Comparison of ENCODE assay signal across 8 mouse cellular contexts in the genomic region with DNA sequence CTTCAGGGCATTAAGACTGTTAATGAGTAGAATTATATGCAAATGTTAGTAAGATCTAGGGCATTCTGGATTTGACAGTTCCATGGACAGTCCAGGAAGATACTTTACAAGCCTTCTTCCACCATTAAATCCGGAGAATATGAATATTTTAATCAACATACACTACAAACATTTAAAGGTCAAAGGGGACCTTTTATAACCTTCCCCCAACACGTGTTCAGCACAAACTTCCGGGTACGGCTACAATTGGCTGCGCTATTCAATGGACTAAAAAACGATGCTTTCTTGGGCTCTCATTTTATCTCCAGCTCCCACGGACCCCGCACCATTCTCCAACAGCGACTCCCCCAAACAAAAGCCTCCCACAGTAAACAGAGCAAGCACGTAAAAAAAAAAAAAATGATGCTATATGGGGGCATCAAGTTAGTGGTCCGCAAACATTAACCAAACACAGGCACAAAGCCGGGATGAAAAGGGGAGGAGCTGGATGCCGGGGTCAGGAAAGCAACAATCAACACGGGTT. TPM values are rescaled to one million over a fixed set of nuclear protein-coding genes. Genes with fewer than 3 reads are reported as not detected.
A peak's percentile ranks its signal among the peaks of the same experiment; 100 is the strongest.
DNase-seq lines count a peak whose midpoint lies in the region; ATAC-seq and TF ChIP-seq lines count a peak whose summit lies in the region.

No protein-coding gene starts in this region.

- peak; percentile 65 for DNase-seq in kidney, adult 2 months
- no peak for DNase-seq in kidney, postnatal 10 days
- peak; percentile 38 for DNase-seq in T-cell, adult 2 months (ENCODE audit: low spot score)
- no peak for DNase-seq in liver, embryonic 13.5 days
- peak; percentile 22 for DNase-seq in retina, postnatal 1 day
- no peak for DNase-seq in gastrocnemius, postnatal 36 days
- no peak for DNase-seq in frontal cortex, adult 2 months (ENCODE audit: extremely low spot score in 1 of 2, low spot score in 1 of 2)

- H3K9me3 ChIP-seq in liver, embryonic 13.5 days (replicated peaks) = no peaks in the 10 kb centered on the region

- under 1% methylated on average over 14 of the region's 14 CpGs for WGBS in kidney, adult 2 months
- 2% methylated on average over 14 of the region's 14 CpGs for WGBS in liver, embryonic 13.5 days (ENCODE audit: insufficient replicate concordance)

- H3K4me3 ChIP-seq in kidney, adult 2 months (ENCODE audit: insufficient read depth, low read depth, low read length) = peak overlapping the region; percentile 95
- peak overlapping the region; percentile 100 for H3K4me3 ChIP-seq in liver, embryonic 13.5 days (replicated peaks)

- H3K27ac ChIP-seq in kidney, adult 2 months (ENCODE audit: insufficient read depth, low read depth, low read length) = peak overlapping the region; percentile 95
- peak overlapping the region; percentile 93 for H3K27ac ChIP-seq in liver, embryonic 13.5 days

- TF ChIP-seq CTCF in kidney, adult 2 months (conservative IDR thresholded peaks at IDR 0.05; ENCODE audit: insufficient read depth, insufficient read length, low read depth, low read length) = no peak

- peaks cover 8% of the 10 kb centered on the region; the same call in 1 of the 2 replicates for H3K4me1 ChIP-seq in kidney, adult 2 months (ENCODE audit: control insufficient read depth, insufficient read depth, low read length)
- H3K4me1 ChIP-seq in liver, embryonic 13.5 days (replicated peaks) = peaks cover 58% of the 10 kb centered on the region

- peak overlapping the region; percentile 99 for H3K9ac ChIP-seq in liver, embryonic 13.5 days

- TF ChIP-seq POLR2A in kidney, adult 2 months (IDR thresholded peaks at IDR 0.05; ENCODE audit: low read depth, low read length) = no peak

- no peaks in the 10 kb centered on the region for H3K36me3 ChIP-seq in kidney, adult 2 months (ENCODE audit: control insufficient read depth, insufficient read depth, low read length)
- H3K36me3 ChIP-seq in liver, embryonic 13.5 days = peaks cover 11% of the 10 kb centered on the region; the same call in 1 of the 2 replicates

- peak overlapping the region; percentile 86 for H3K4me2 ChIP-seq in liver, embryonic 13.5 days

- intact Hi-C loops in gastrocnemius, postnatal 36 days (cut with DNase I) = no loop called here

- ATAC-seq in granulocyte monocyte progenitor cell, adult 5-6 weeks (replicated peaks; ENCODE audit: poor library complexity, severe bottlenecking) = 0 out of 2 replicates have a peak, but pooled peaks have one; percentile 20
- no peak for ATAC-seq in liver, embryonic 13.5 days (ENCODE audit: low read depth)

- no peaks in the 10 kb centered on the region for H3K27me3 ChIP-seq in kidney, adult 2 months (replicated peaks; ENCODE audit: control insufficient read depth, insufficient read depth, low read length)
- H3K27me3 ChIP-seq in liver, embryonic 13.5 days = no peaks in the 10 kb centered on the region

RNA-seq across cellular contexts. Expression of gene Sbno1, which starts 1.5 kb away (rescaled TPM):
- 16.7 and 20.8 TPM in 2 replicates for polyA plus RNA-seq in kidney, adult 2 months (2012; rRNA removed)
- 130 and 135 TPM in 2 replicates for total RNA-seq in granulocyte monocyte progenitor cell, adult 5-6 weeks (2014; fragmentation: Nextera tagmentation)
- 167 and 174 TPM in 2 replicates for total RNA-seq in granulocyte monocyte progenitor cell, adult 5-6 weeks (2017)
- 50.7 and 64.9 TPM in 2 replicates for polyA plus RNA-seq in liver, embryonic 13.5 days (2015; fragmentation: Nextera tagmentation; extraction: Ambion mirVana)
- total RNA-seq in gastrocnemius, postnatal 36 days (2021) = 10 to 100 TPM; 35.4 to 40.5 TPM
- polyA plus RNA-seq in frontal cortex, adult 2 months (2012; rRNA removed) = 57.7 and 59.5 TPM in 2 replicates

RNA-seq across cellular contexts. Expression of gene Kmt5a, which starts 15.5 kb away (rescaled TPM):
- 75.9 and 81.1 TPM in 2 replicates for polyA plus RNA-seq in kidney, adult 2 months (2012; rRNA removed)
- total RNA-seq in granulocyte monocyte progenitor cell, adult 5-6 weeks (2014; fragmentation: Nextera tagmentation) = 210 and 216 TPM in 2 replicates
- total RNA-seq in granulocyte monocyte progenitor cell, adult 5-6 weeks (2017) = 112 and 163 TPM in 2 replicates
- polyA plus RNA-seq in liver, embryonic 13.5 days (2015; fragmentation: Nextera tagmentation; extraction: Ambion mirVana) = 45.4 and 58.4 TPM in 2 replicates
- total RNA-seq in gastrocnemius, postnatal 36 days (2021) = 100 to 1,000 TPM; 182 to 256 TPM
- polyA plus RNA-seq in frontal cortex, adult 2 months (2012; rRNA removed) = 41.8 and 54.3 TPM in 2 replicates

RNA-seq across cellular contexts. Expression of gene Rilpl2, which starts 53.9 kb away (rescaled TPM):
- polyA plus RNA-seq in kidney, adult 2 months (2012; rRNA removed) = 44.3 and 46.3 TPM in 2 replicates
- 51.9 and 68.3 TPM in 2 replicates for total RNA-seq in granulocyte monocyte progenitor cell, adult 5-6 weeks (2014; fragmentation: Nextera tagmentation)
- 40.5 and 61.8 TPM in 2 replicates for total RNA-seq in granulocyte monocyte progenitor cell, adult 5-6 weeks (2017)
- polyA plus RNA-seq in liver, embryonic 13.5 days (2015; fragmentation: Nextera tagmentation; extraction: Ambion mirVana) = 9.9 and 10.3 TPM in 2 replicates
- 1 to 10 TPM; 3.6 to 4.9 TPM for total RNA-seq in gastrocnemius, postnatal 36 days (2021)
- polyA plus RNA-seq in frontal cortex, adult 2 months (2012; rRNA removed) = 24.5 and 25.9 TPM in 2 replicates

RNA-seq across cellular contexts. Expression of gene Snrnp35, which starts 58.7 kb away (rescaled TPM):
- 4.3 and 5.9 TPM in 2 replicates for polyA plus RNA-seq in kidney, adult 2 months (2012; rRNA removed)
- 9.1 and 12.3 TPM in 2 replicates for total RNA-seq in granulocyte monocyte progenitor cell, adult 5-6 weeks (2014; fragmentation: Nextera tagmentation)
- total RNA-seq in granulocyte monocyte progenitor cell, adult 5-6 weeks (2017) = 11.8 and 11.9 TPM in 2 replicates
- polyA plus RNA-seq in liver, embryonic 13.5 days (2015; fragmentation: Nextera tagmentation; extraction: Ambion mirVana) = 14.6 and 15.0 TPM in 2 replicates
- total RNA-seq in gastrocnemius, postnatal 36 days (2021) = 10 to 100 TPM; 20.5 to 26.1 TPM
- 9.6 and 11.8 TPM in 2 replicates for polyA plus RNA-seq in frontal cortex, adult 2 months (2012; rRNA removed)

Comparison
In these comparisons a context has a peak if more than half of its experiments do, and no peak if none do; other contexts are left out.
1. DNase-seq: peak in kidney, adult 2 months (single experiment), T-cell, adult 2 months (single experiment) and retina, postnatal 1 day (single experiment); none in kidney, postnatal 10 days (single experiment), liver, embryonic 13.5 days (single experiment), gastrocnemius, postnatal 36 days (0 of 2) and frontal cortex, adult 2 months (0 of 2).